Mouse (Mus musculus) layer of hippocampus, postnatal 36 days (tissue): Measurements from ENCODE around the gene Olfr365. TPM values are rescaled to one million over a fixed set of nuclear protein-coding genes. Genes with fewer than 3 reads are reported as not detected.

ENCODE experiments used
- DNase-seq, 2 experiments: peaks; one replicate each; pipeline ENCODE4 v3.0.0; 2022
- total RNA-seq, 2 experiments: library from RNA; stranded (reverse); gene quantifications; 2 replicates each; pipeline ENCODE4 v1.2.3; 2021

Gene Olfr365
- not detected for total RNA-seq

DNA sequence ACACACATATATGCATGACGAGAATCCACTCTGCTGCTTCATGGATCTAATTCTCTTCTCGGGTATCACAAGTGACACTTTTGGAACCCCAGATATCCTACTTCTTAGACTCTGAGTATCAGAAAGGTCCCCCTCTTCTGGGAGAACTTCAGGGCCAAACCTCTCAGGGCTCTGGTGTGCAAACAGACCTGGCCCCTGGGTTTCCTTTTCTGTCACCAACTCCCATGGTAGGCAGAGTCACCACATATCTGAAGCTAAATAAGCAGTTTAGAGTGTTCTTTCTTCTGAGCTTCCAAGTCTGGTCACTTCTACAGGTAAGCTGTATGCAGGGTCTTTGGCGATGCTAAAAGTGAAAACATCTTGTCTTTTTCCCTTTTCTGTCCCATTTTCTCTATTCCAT is at the start of gene Olfr365:
TSS of gene Olfr365 (plus strand) at position 301 of the 400 bp plus-strand sequence.
- no peak for DNase-seq

DNA sequence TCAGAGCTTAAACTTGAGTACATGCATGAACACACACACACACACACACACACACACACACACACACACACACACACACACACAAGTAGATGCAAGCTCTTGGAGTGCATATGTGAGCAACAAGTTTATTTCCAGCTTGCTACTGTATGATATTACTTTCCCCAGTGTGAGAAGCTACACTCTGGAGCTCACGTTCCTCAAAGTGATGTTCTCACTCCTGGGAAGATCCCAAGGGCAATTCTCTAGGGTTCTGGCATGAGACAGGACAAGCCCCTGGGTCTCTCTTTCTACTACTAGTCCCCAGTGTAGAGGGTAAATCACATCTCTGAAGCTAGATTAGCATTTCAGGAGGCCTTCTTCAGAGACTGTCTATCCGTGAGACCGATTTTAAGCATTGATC is 49.0 kb upstream of the Olfr365 start, which contains the start of gene Olfr364-ps1:
TSS of gene Olfr364-ps1 (plus strand) at position 301 of the 400 bp plus-strand sequence.
- DNase-seq, result no peak

DNA sequence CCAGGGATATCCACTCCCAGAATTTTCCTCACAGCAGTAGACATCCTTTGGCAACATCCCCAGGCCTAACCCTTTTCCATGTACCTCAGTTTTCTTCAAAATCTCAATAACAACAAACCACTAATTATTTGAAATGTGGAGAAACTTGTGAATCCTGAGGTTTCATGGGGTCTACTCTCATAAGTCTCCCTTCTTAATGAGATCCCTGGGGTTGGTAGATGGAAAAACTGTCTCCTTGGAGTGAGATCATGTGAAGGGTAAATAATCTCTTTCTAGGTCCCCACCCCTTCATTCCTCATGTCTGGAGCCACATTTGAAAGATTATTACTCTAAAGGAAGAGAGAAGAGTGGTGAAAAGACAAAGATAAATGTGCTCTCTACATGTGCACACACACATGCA is 23.3 kb downstream of the Olfr365 start, which contains the start of gene Olfr366:
TSS of gene Olfr366 (plus strand) at position 301 of the 400 bp plus-strand sequence.
- DNase-seq, result no peak

Other genes with a start within 250 kb of the Olfr365 start
- not detected for gene Olfr357, start 194.4 kb upstream of the Olfr365 start, total RNA-seq
- gene Olfr358, start 178.9 kb upstream of the Olfr365 start, total RNA-seq, result not detected
- not detected for gene Olfr360, start 122.5 kb upstream of the Olfr365 start, total RNA-seq
- not detected for gene Olfr361, start 98.9 kb upstream of the Olfr365 start, total RNA-seq
- not detected for gene Olfr362, start 70.3 kb upstream of the Olfr365 start, total RNA-seq
- not detected for gene Olfr364-ps1, start 48.9 kb upstream of the Olfr365 start, total RNA-seq
- gene Olfr366, start 23.4 kb downstream of the Olfr365 start, total RNA-seq, result not detected
- gene Olfr368, start 138.3 kb downstream of the Olfr365 start, total RNA-seq, result not detected
- gene Pdcl, start 171.1 kb downstream of the Olfr365 start, total RNA-seq, result 10 to 100 TPM; 27.9 to 29.2 TPM
- 10 to 100 TPM; 84.1 to 93.5 TPM for gene Rc3h2, start 234.7 kb downstream of the Olfr365 start, total RNA-seq